Mouse (Mus musculus) testis, adult 2 months (tissue): ENCODE measurements around the gene Btn2a2.

Source experiments
- CTCF ChIP-seq: fragments of 200-500 bp; IDR thresholded peaks from 2 replicates; pipeline ENCODE4 v1.5.1; 2012; ENCODE audit warnings: low read depth, mild to moderate bottlenecking, inconsistent platforms, low read length, moderate library complexity; ENCODE audit not compliant: control insufficient read depth, insufficient read depth, insufficient replicate concordance
- POLR2A ChIP-seq: fragments of 200-500 bp; IDR thresholded peaks from 2 replicates; pipeline ENCODE4 v1.6.1; 2012; ENCODE audit warnings: low read depth, mild to moderate bottlenecking, inconsistent platforms, low read length, moderate library complexity; ENCODE audit not compliant: control insufficient read depth

- no peak for TF ChIP-seq CTCF
- no peak for TF ChIP-seq POLR2A
These were observed 53.0 kb downstream of the Btn2a2 start for GRCm38 (mm10) chr13:23435676-23436075.
